Mouse (Mus musculus) c-Kit-negative CD71-positive TER-119-positive erythroid progenitor cells, embryonic 14.5 days (primary cell): ENCODE measurements around the gene Hs6st2.

ENCODE experiments used
- DNase-seq: peaks from one replicate; pipeline ENCODE4 v3.0.0-alpha.2; 2013; ENCODE audit warnings: low read depth, low spot score

The Hs6st2 gene

GRCm38 (mm10) chrX:51349682-51350081 lies 332.0 kb downstream of the Hs6st2 start:
- no peak for DNase-seq

DNA sequence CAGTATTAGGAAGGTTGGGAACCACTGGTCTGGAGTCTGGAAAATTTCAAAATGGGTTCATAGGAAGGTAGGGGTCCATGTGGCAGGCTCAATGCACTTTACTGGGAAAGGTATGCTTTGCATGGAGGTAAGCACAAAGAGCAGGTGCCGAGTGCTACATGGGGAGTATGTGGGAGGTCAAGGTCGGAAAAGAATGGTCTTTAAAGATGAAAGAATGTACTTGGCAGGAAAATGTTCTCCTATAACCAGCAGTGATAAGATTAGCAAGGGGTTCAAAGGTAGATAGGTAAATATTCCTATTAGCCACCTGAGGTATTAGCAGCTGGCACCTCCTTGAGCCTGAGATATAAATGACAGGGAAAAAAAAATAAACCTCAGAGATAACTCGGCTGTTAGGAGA lies 338.1 kb downstream of the Hs6st2 start:
- no peak for DNase-seq
